8 mouse cellular contexts compared by ENCODE assay signal in genomic region chr10:88320714-88321416, GRCm38 (mm10). TPM values are rescaled to one million over a fixed set of nuclear protein-coding genes. Genes with fewer than 3 reads are reported as not detected.
DNase-seq lines count a peak whose midpoint lies in the region; ATAC-seq and TF ChIP-seq lines count a peak whose summit lies in the region.

No protein-coding gene starts in this region.

- H3K36me3 ChIP-seq in midbrain, embryonic 11.5 days (ENCODE audit: control insufficient read depth, insufficient read depth, low read length), result no peaks in the 10 kb centered on the region
- no peaks in the 10 kb centered on the region for H3K36me3 ChIP-seq in midbrain, embryonic 14.5 days (ENCODE audit: control insufficient read depth, insufficient read depth, low read length)
- no peaks in the 10 kb centered on the region for H3K36me3 ChIP-seq in embryonic facial prominence, embryonic 14.5 days (ENCODE audit: control insufficient read depth, insufficient read depth, low read length)
- no peaks in the 10 kb centered on the region for H3K36me3 ChIP-seq in heart, postnatal 0 days (replicated peaks; ENCODE audit: control insufficient read depth, insufficient read depth, low read length)
- no peaks in the 10 kb centered on the region for H3K36me3 ChIP-seq in stomach, embryonic 15.5 days

- no peak for DNase-seq in midbrain, embryonic 11.5 days (ENCODE audit: low spot score, missing footprints)
- no peak for DNase-seq in midbrain, embryonic 14.5 days
- peak; percentile 76 for DNase-seq in embryonic facial prominence, embryonic 14.5 days (ENCODE audit: low spot score)
- DNase-seq in heart, postnatal 0 days (ENCODE audit: low spot score), result no peak
- no peak for DNase-seq in layer of hippocampus, adult 8-10 months (ENCODE audit: low spot score in 2 of 2)
- no peak for DNase-seq in cerebellum, postnatal 25 days
- DNase-seq in spleen, postnatal 14 days (ENCODE audit: low spot score in 2 of 2), result no peak

- no peaks in the 10 kb centered on the region for H3K9me3 ChIP-seq in midbrain, embryonic 11.5 days (ENCODE audit: control insufficient read depth, low read length)
- H3K9me3 ChIP-seq in midbrain, embryonic 14.5 days (ENCODE audit: control insufficient read depth, low read length), result no peaks in the 10 kb centered on the region
- H3K9me3 ChIP-seq in embryonic facial prominence, embryonic 14.5 days (ENCODE audit: control insufficient read depth, low read length), result no peaks in the 10 kb centered on the region
- no peaks in the 10 kb centered on the region for H3K9me3 ChIP-seq in heart, postnatal 0 days (replicated peaks; ENCODE audit: control insufficient read depth, low read length)
- H3K9me3 ChIP-seq in stomach, embryonic 15.5 days, result no peaks in the 10 kb centered on the region

- no peak overlapping the region for H3K4me3 ChIP-seq in midbrain, embryonic 11.5 days (ENCODE audit: low read depth, low read length)
- H3K4me3 ChIP-seq in midbrain, embryonic 14.5 days (replicated peaks; ENCODE audit: low read depth, low read length), result no peak overlapping the region
- H3K4me3 ChIP-seq in embryonic facial prominence, embryonic 14.5 days (ENCODE audit: low read depth, low read length), result no peak overlapping the region
- no peak overlapping the region for H3K4me3 ChIP-seq in heart, postnatal 0 days (ENCODE audit: low read depth, low read length)
- no peak overlapping the region for H3K4me3 ChIP-seq in stomach, embryonic 15.5 days (replicated peaks)

- TF ChIP-seq EP300 in heart, postnatal 0 days (IDR thresholded peaks at IDR 0.05; ENCODE audit: low read depth), result no peak

- WGBS in midbrain, embryonic 11.5 days, result 77% methylated on average over 12 of the region's 12 CpGs
- 76% methylated on average over 12 of the region's 12 CpGs for WGBS in midbrain, embryonic 14.5 days
- WGBS in embryonic facial prominence, embryonic 14.5 days, result 39% methylated on average over 12 of the region's 12 CpGs
- 25% methylated on average over 12 of the region's 12 CpGs for WGBS in heart, postnatal 0 days
- 37% methylated on average over 12 of the region's 12 CpGs for WGBS in stomach, embryonic 15.5 days

- no peak overlapping the region for H3K27ac ChIP-seq in midbrain, embryonic 11.5 days (ENCODE audit: low read depth, low read length)
- H3K27ac ChIP-seq in midbrain, embryonic 14.5 days (replicated peaks; ENCODE audit: low read depth, low read length), result no peak overlapping the region
- peak overlapping the region; percentile 59 for H3K27ac ChIP-seq in embryonic facial prominence, embryonic 14.5 days (replicated peaks; ENCODE audit: low read depth, low read length)
- no peak overlapping the region for H3K27ac ChIP-seq in heart, postnatal 0 days (ENCODE audit: low read depth)
- H3K27ac ChIP-seq in stomach, embryonic 15.5 days, result peak overlapping the region; percentile 51; the same call in 1 of the 2 replicates

- TF ChIP-seq CTCF in heart, postnatal 0 days (IDR thresholded peaks at IDR 0.05; ENCODE audit: low read depth), result no peak

- no peak overlapping the region for H3K9ac ChIP-seq in midbrain, embryonic 11.5 days (ENCODE audit: low read length)
- H3K9ac ChIP-seq in midbrain, embryonic 14.5 days (replicated peaks; ENCODE audit: low read length), result no peak overlapping the region
- 0 out of 2 replicates have a peak overlapping the region, but pooled peaks have one; percentile 14 for H3K9ac ChIP-seq in embryonic facial prominence, embryonic 14.5 days (ENCODE audit: low read depth, low read length)
- no peak overlapping the region for H3K9ac ChIP-seq in heart, postnatal 0 days (replicated peaks; ENCODE audit: low read depth, low read length)
- H3K9ac ChIP-seq in stomach, embryonic 15.5 days, result no peak overlapping the region

- no peak overlapping the region for H3K4me2 ChIP-seq in midbrain, embryonic 11.5 days
- no peak overlapping the region for H3K4me2 ChIP-seq in midbrain, embryonic 14.5 days (ENCODE audit: low read length)
- 0 out of 2 replicates have a peak overlapping the region, but pooled peaks have one; percentile 2 for H3K4me2 ChIP-seq in embryonic facial prominence, embryonic 14.5 days (ENCODE audit: low read depth, low read length)
- H3K4me2 ChIP-seq in heart, postnatal 0 days (ENCODE audit: low read depth, low read length), result 0 out of 2 replicates have a peak overlapping the region, but pooled peaks have one; percentile 8
- H3K4me2 ChIP-seq in stomach, embryonic 15.5 days, result peak overlapping the region; percentile 23; the same call in 1 of the 2 replicates

- ATAC-seq in midbrain, embryonic 11.5 days (ENCODE audit: low FRiP score), result peak; percentile 44
- ATAC-seq in midbrain, embryonic 14.5 days (ENCODE audit: low FRiP score, low TSS enrichment), result no peak
- ATAC-seq in embryonic facial prominence, embryonic 14.5 days (ENCODE audit: low read depth), result peak; percentile 74
- ATAC-seq in heart, postnatal 0 days (ENCODE audit: insufficient read depth, low read depth), result peak; percentile 68; the same call in 1 of the 2 replicates
- ATAC-seq in stomach, embryonic 15.5 days (ENCODE audit: insufficient read depth, low FRiP score, low read depth), result peak; percentile 53; the same call in 1 of the 2 replicates

- no peaks in the 10 kb centered on the region for H3K27me3 ChIP-seq in midbrain, embryonic 11.5 days (ENCODE audit: control insufficient read depth, insufficient read depth, low read length)
- H3K27me3 ChIP-seq in midbrain, embryonic 14.5 days (ENCODE audit: control insufficient read depth, insufficient read depth, low read length), result no peaks in the 10 kb centered on the region
- no peaks in the 10 kb centered on the region for H3K27me3 ChIP-seq in embryonic facial prominence, embryonic 14.5 days (replicated peaks; ENCODE audit: control insufficient read depth, insufficient read depth, low read length)
- H3K27me3 ChIP-seq in heart, postnatal 0 days (ENCODE audit: control insufficient read depth, insufficient read depth, low read length), result no peaks in the 10 kb centered on the region
- no peaks in the 10 kb centered on the region for H3K27me3 ChIP-seq in stomach, embryonic 15.5 days (replicated peaks)

- no peaks in the 10 kb centered on the region for H3K4me1 ChIP-seq in midbrain, embryonic 11.5 days (ENCODE audit: control insufficient read depth, insufficient read depth, low read length)
- H3K4me1 ChIP-seq in midbrain, embryonic 14.5 days (ENCODE audit: control insufficient read depth, insufficient read depth, low read length), result no peaks in the 10 kb centered on the region
- H3K4me1 ChIP-seq in embryonic facial prominence, embryonic 14.5 days (ENCODE audit: control insufficient read depth, insufficient read depth, low read length), result peaks cover 10% of the 10 kb centered on the region; the same call in 1 of the 2 replicates
- peaks cover 5% of the 10 kb centered on the region; the same call in 1 of the 2 replicates for H3K4me1 ChIP-seq in heart, postnatal 0 days (ENCODE audit: control insufficient read depth, insufficient read depth)
- 0 out of 2 replicates have a peak, but pooled peaks cover 6% of the 10 kb centered on the region for H3K4me1 ChIP-seq in stomach, embryonic 15.5 days

RNA-seq across cellular contexts. Expression of gene Dram1, which starts 58.0 kb away (rescaled TPM):
- 0.34 and 0.76 TPM in 2 replicates for polyA plus RNA-seq in midbrain, embryonic 11.5 days (2014; fragmentation: Nextera tagmentation; extraction: Ambion mirVana)
- 0.18 and 0.50 TPM in 2 replicates for polyA plus RNA-seq in midbrain, embryonic 14.5 days (2014; fragmentation: Nextera tagmentation; extraction: Ambion mirVana)
- 4.9 and 5.7 TPM in 2 replicates for polyA plus RNA-seq in embryonic facial prominence, embryonic 14.5 days (2014; fragmentation: Nextera tagmentation; extraction: Ambion mirVana)
- 1.5 and 2.2 TPM in 2 replicates for total RNA-seq in heart, postnatal 0 days (2014; rRNA removed; ENCODE audit: low replicate concordance)
- 1.2 and 1.8 TPM in 2 replicates for polyA plus RNA-seq in heart, postnatal 0 days (2015; fragmentation: Nextera tagmentation; extraction: Ambion mirVana)
- polyA plus RNA-seq in stomach, embryonic 15.5 days (2015; fragmentation: Nextera tagmentation; extraction: Ambion mirVana), result 6.4 and 7.9 TPM in 2 replicates
- total RNA-seq in layer of hippocampus, adult 8-10 months (2022), result 1 to 10 TPM; 1.0 to 1.7 (median 1.6) TPM

RNA-seq across cellular contexts. Expression of gene Gnptab, which starts 58.1 kb away (rescaled TPM):
- 6.5 and 7.0 TPM in 2 replicates for polyA plus RNA-seq in midbrain, embryonic 11.5 days (2014; fragmentation: Nextera tagmentation; extraction: Ambion mirVana)
- polyA plus RNA-seq in midbrain, embryonic 14.5 days (2014; fragmentation: Nextera tagmentation; extraction: Ambion mirVana), result 18.1 and 20.0 TPM in 2 replicates
- 9.2 and 9.4 TPM in 2 replicates for polyA plus RNA-seq in embryonic facial prominence, embryonic 14.5 days (2014; fragmentation: Nextera tagmentation; extraction: Ambion mirVana)
- 15.8 and 18.8 TPM in 2 replicates for total RNA-seq in heart, postnatal 0 days (2014; rRNA removed; ENCODE audit: low replicate concordance)
- 8.4 and 9.7 TPM in 2 replicates for polyA plus RNA-seq in heart, postnatal 0 days (2015; fragmentation: Nextera tagmentation; extraction: Ambion mirVana)
- 9.9 and 11.6 TPM in 2 replicates for polyA plus RNA-seq in stomach, embryonic 15.5 days (2015; fragmentation: Nextera tagmentation; extraction: Ambion mirVana)
- 10 to 100 TPM; 68.7 to 78.3 (median 75.5) TPM for total RNA-seq in layer of hippocampus, adult 8-10 months (2022)

Comparison
In these comparisons a context has a peak if more than half of its experiments do, and no peak if none do; other contexts are left out.
1. H3K27ac ChIP-seq: peak in embryonic facial prominence, embryonic 14.5 days (single experiment) and stomach, embryonic 15.5 days (single experiment); none in midbrain, embryonic 11.5 days (single experiment), midbrain, embryonic 14.5 days (single experiment) and heart, postnatal 0 days (single experiment).
2. H3K4me2 ChIP-seq: peak in embryonic facial prominence, embryonic 14.5 days (single experiment), heart, postnatal 0 days (single experiment) and stomach, embryonic 15.5 days (single experiment); none in midbrain, embryonic 11.5 days (single experiment) and midbrain, embryonic 14.5 days (single experiment).